Mouse (Mus musculus) liver, embryonic 13.5 days (tissue): ENCODE measurements around the gene Pdxk. TPM values are rescaled to one million over a fixed set of nuclear protein-coding genes. Genes with fewer than 3 reads are reported as not detected.

Experiments
- ATAC-seq: fragments of 200-750 bp; cut with Nextera tagmentation; 2 replicates; pipeline ENCODE4 v1.8.0; 2017; ENCODE audit warnings: low read depth, mild to moderate bottlenecking, moderate number of reproducible peaks, moderate library complexity
- DNase-seq: peaks from one replicate; pipeline ENCODE4 v3.0.0; 2022
- H3K27ac ChIP-seq: fragments of 300-500 bp; sonication (generic); 2 replicates; pipeline ENCODE4 v1.5.1; 2015; ENCODE audit warnings: moderate library complexity, mild to moderate bottlenecking, inconsistent platforms
- H3K27me3 ChIP-seq: fragments of 300-500 bp; sonication (generic); 2 replicates; pipeline ENCODE4 v1.6.1; 2015; ENCODE audit warnings: mild to moderate bottlenecking, inconsistent platforms
- H3K36me3 ChIP-seq: fragments of 300-500 bp; sonication (generic); 2 replicates; pipeline ENCODE4 v1.6.1; 2015; ENCODE audit warnings: mild to moderate bottlenecking, inconsistent platforms
- H3K4me1 ChIP-seq: fragments of 300-500 bp; sonication (generic); replicated peaks from 2 replicates; pipeline ENCODE4 v1.6.1; 2015; ENCODE audit warnings: inconsistent platforms
- H3K4me2 ChIP-seq: fragments of 300-500 bp; sonication (generic); 2 replicates; pipeline ENCODE4 v1.6.1; 2015; ENCODE audit warnings: inconsistent platforms, mild to moderate bottlenecking, moderate library complexity
- H3K4me3 ChIP-seq: fragments of 300-500 bp; sonication (generic); replicated peaks from 2 replicates; pipeline ENCODE4 v1.5.1; 2015; ENCODE audit warnings: mild to moderate bottlenecking, inconsistent platforms
- H3K9ac ChIP-seq: fragments of 300-500 bp; sonication (generic); 2 replicates; pipeline ENCODE4 v1.6.1; 2015; ENCODE audit warnings: mild to moderate bottlenecking, inconsistent platforms
- H3K9me3 ChIP-seq: fragments of 300-500 bp; sonication (generic); replicated peaks from 2 replicates; pipeline ENCODE4 v1.6.1; 2016; ENCODE audit warnings: inconsistent platforms
- WGBS: fragments of 180-500 bp; shearing (Covaris S2); methylation state at CpG from one replicate; pipeline ENCODE4 v1.1.7; 2015; ENCODE audit not compliant: insufficient replicate concordance; 5-methylcytosine and 5-hydroxymethylcytosine counted together
- polyA plus RNA-seq: library from polyadenylated mRNA; unstranded; fragments of >200 nt; fragmentation: Nextera tagmentation; extraction: Ambion mirVana; gene quantifications from 2 replicates; pipeline ENCODE4 v1.2.1, GENCODE M21; 2015

Pdxk gene
- polyA plus RNA-seq, 1 experiment from 2014 or later = 5.8 TPM

DNA sequence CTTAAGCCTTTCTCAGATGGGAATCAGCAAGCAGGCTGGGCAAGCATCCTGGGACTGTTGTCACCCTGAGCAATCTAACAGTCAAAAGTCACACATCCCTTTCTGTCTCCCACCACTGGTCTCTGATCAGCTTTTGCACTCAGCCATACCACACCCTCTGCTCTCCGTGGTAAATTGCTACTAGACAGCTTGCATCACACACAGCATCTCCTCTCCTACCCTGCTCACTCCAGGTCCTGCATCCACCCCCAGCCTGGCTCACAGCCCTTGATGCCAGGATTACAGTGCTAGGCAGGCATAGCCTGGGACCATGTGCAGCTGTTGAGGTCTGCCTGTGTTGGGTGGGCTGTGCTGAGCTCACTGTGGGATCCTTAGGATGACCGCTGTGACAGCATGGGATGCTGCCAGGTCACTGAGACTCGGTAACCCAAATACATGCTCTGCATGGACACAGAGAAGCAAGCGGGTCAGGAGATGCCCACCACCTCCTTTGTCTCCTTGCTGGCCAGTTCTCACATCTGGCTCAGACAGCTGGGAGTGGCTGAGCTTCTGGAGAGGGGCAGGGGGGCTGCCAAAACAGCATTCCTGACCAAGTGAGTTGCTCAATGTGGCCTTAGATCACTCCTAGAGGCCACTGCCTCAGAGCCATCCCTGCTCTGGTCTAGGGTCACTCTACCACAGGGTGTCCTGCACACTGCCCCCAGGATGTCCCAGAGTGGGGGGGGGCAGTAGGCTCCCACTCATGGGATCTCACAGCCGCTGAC, 6.2 kb downstream of the Pdxk start:
- Histone ChIP-seq H3K4me1 (peaks cover 45% of the 10 kb centered on the region), H3K27ac (no peak overlapping the region), H3K9ac (no peak overlapping the region), H3K4me2 (no peak overlapping the region), H3K4me3 (no peak overlapping the region), H3K9me3 (no peaks in the 10 kb centered on the region), H3K36me3 (no peaks in the 10 kb centered on the region), H3K27me3 (no peaks in the 10 kb centered on the region)
- DNase-seq (no peak), ATAC-seq (peak; percentile 4; the same call in 1 of the 2 replicates)
- WGBS = 64% methylated on average over 5 of the region's 5 CpGs

DNA sequence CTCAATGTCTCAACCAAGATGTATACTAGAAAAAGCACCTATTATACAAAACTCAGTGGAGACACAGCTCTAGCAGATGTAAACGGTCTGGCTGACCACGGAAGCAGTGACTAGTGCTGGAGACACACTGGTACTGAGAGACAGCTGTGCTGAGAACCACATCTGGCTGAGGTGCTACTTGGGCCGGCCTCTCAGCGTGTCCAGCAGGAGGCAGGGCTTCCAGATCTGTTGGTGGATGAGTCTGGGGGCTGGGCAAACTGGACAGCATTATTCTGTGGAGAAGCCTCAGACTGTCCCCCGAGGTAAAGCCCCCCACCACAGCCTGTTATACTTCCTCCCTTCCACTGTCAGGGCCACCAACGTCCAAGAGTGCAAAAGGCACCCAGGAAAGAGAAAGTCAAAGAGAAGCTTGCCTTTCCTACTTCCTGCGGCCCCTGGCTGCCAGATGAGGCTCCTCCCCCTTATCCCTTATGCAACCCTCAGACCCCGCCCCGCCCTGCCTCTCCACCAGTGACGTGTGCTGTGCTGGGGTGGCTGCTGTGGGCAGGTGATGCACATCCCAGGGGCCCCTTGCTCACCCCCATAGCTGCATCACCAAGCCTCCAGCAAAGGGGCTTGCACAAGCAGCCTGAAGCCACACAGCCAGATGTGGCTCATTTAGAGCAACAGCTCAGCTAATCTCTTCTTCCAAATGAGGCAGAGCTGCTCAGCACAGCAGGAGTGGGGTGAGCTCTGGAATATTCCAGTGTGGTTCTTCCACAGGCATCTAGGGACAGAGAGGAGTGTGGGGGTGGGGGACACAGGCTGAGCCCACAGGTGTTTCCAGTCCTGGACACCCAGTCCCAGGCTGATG, 7.1 kb downstream of the Pdxk start:
- peak; percentile 70 for ATAC-seq
- Histone ChIP-seq H3K9me3 (no peaks in the 10 kb centered on the region), H3K27ac (peak overlapping the region; percentile 27; the same call in 1 of the 2 replicates), H3K4me1 (peaks cover 37% of the 10 kb centered on the region), H3K4me3 (peak overlapping the region; percentile 25), H3K4me2 (peak overlapping the region; percentile 59), H3K27me3 (no peaks in the 10 kb centered on the region), H3K36me3 (no peaks in the 10 kb centered on the region), H3K9ac (no peak overlapping the region)
- DNase-seq = peak; percentile 53
- 20% methylated on average over 10 of the region's 10 CpGs for WGBS

DNA sequence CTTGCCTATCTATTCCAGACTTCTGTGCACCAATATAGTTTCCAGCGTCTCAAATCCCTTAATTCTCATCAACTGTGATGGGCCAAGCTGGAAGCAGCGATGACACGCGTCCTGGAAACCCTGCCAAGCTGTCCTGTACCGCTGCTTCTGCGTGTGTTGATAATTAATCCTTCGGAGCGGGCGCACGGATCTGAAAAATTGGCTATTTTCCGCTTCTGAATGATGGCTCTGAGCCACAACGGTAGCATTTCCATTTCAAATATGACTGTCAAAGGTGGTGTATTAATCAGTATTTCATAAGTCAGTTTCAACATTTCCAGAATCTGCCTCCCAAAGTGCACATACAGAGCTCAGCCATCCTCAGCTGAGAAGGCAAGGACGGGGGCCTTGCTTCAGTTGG, 8.1 kb downstream of the Pdxk start:
- Histone ChIP-seq H3K27ac (no peak overlapping the region), H3K4me1 (peaks cover 30% of the 10 kb centered on the region), H3K36me3 (no peaks in the 10 kb centered on the region), H3K4me3 (no peak overlapping the region), H3K9ac (no peak overlapping the region), H3K27me3 (no peaks in the 10 kb centered on the region), H3K9me3 (no peaks in the 10 kb centered on the region), H3K4me2 (no peak overlapping the region)
- ATAC-seq (no peak), DNase-seq (no peak)
- 84% methylated on average over 13 of the region's 13 CpGs for WGBS

DNA sequence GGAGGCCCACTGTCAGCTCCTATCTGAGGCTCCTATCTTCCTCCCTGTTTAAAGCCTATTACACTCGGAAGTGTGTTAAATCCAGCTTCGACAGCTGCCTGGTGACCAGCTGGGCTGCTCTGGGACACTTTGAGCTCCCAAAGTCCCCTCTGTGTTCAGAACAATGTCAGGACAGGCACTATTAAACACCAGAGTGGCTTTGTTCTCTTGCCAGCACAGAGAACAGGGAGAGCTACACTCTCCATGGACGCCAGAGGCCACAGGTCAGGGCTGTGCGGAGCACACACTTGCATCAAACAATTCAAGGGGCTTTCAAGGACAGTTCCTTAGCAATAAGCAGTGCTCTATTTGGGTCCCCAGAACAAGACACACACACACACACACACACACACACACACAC, 12.1 kb downstream of the Pdxk start:
- Histone ChIP-seq H3K36me3 (peaks cover 27% of the 10 kb centered on the region), H3K9ac (no peak overlapping the region), H3K27ac (no peak overlapping the region), H3K4me1 (peaks cover 7% of the 10 kb centered on the region), H3K4me2 (no peak overlapping the region), H3K27me3 (no peaks in the 10 kb centered on the region), H3K9me3 (no peaks in the 10 kb centered on the region), H3K4me3 (no peak overlapping the region)
- ATAC-seq (no peak), DNase-seq (no peak)
- 73% methylated on average over 4 of the region's 4 CpGs for WGBS

DNA sequence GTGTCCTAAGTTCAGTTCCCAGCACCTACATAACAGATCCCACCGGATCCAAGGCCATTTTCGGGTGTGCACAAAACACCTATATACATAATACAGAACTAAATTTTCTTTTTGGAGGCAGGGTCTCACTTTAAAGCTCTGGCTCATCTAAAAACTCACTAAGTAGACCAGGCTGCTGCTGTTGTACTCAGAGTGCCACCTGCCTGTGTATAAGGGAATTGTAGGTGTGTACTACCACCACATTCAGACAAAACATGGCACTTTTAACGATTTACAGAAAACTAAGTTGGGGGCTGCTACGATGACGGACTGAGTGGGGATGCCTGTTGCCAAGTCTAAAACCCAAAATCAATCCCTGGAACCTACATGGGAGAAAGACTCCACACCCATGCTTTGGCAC, 14.0 kb downstream of the Pdxk start:
- Histone ChIP-seq H3K9me3 (no peaks in the 10 kb centered on the region), H3K4me1 (no peaks in the 10 kb centered on the region), H3K27me3 (no peaks in the 10 kb centered on the region), H3K4me2 (no peak overlapping the region), H3K36me3 (peaks cover 42% of the 10 kb centered on the region), H3K27ac (no peak overlapping the region), H3K4me3 (no peak overlapping the region), H3K9ac (no peak overlapping the region)
- 78% methylated on average over 5 of the region's 5 CpGs for WGBS
- DNase-seq (no peak), ATAC-seq (no peak)

DNA sequence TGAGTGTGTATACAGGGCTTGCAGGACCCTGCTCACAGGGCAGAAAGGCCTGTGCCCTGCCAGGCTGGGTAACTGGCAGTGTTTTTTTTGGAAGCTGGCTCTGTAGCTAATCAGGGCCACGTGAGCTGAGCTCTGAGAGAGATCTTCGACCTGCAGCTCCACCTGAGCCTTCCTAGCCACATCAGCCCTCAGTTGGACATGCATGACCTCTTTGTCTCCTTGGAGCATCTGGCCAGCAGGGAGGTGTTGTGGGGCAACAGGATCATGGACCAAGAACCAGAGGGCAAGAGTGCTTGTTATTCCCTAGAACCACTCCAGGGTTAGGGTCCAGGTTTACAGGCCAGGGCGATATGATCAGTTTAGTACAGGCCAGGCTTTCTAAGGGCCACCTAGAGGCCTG, 17.4 kb downstream of the Pdxk start:
- no peaks in the 10 kb centered on the region for H3K4me1 ChIP-seq
- ATAC-seq (no peak), DNase-seq (no peak)
- peaks cover 58% of the 10 kb centered on the region for H3K36me3 ChIP-seq
- no peak overlapping the region for H3K4me2 ChIP-seq
- H3K27me3 ChIP-seq = no peaks in the 10 kb centered on the region
- no peak overlapping the region for H3K4me3 ChIP-seq
- WGBS = 59% methylated on average over 3 of the region's 3 CpGs
- H3K9me3 ChIP-seq = no peaks in the 10 kb centered on the region
- H3K9ac ChIP-seq = no peak overlapping the region
- H3K27ac ChIP-seq = no peak overlapping the region

DNA sequence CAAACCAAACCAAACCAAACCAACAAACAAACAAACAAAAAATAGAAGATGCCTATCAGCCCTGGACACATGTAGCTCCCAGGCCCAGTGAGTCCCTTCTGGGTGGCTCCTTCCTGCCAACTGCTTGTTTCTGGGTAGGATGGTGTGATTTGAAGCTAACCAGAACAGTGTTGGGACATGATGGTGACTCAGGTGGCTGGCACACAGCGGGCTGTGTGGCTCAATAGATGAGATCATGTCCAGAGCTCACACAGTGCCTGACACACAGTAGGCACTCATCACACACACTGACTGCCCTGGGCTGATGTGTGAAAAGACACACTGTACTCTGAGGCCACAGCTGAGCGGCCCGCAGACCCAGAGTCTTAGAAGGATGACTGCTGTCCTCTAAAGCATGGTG, 18.6 kb downstream of the Pdxk start:
- DNase-seq (no peak), ATAC-seq (no peak)
- H3K27ac ChIP-seq = no peak overlapping the region
- H3K27me3 ChIP-seq = no peaks in the 10 kb centered on the region
- peaks cover 62% of the 10 kb centered on the region for H3K36me3 ChIP-seq
- no peaks in the 10 kb centered on the region for H3K4me1 ChIP-seq
- no peak overlapping the region for H3K9ac ChIP-seq
- WGBS = 81% methylated on average over 3 of the region's 3 CpGs
- H3K9me3 ChIP-seq = no peaks in the 10 kb centered on the region
- no peak overlapping the region for H3K4me2 ChIP-seq
- no peak overlapping the region for H3K4me3 ChIP-seq

DNA sequence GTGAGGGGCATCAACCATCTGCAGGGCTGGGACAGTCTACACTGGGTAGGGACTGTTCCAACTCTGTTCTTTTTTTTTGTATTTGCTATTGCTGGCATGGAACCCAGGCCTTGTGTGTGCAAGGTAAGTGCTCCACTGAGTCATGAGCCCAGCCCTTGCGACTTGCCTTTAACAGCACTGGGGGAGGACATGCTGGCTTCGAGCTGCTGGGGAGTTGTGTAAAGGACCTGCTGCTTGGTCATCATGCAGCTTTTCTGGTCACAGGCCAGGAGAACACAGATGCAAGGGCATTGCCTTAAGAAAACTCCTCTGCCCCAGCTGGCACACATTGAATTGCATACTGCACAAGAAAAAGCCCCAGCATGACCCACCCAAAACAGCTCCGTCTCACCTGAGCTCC, 22.5 kb downstream of the Pdxk start:
- no peak overlapping the region for H3K4me2 ChIP-seq
- WGBS = 74% methylated on average over 3 of the region's 3 CpGs
- ATAC-seq (no peak), DNase-seq (no peak)
- no peak overlapping the region for H3K9ac ChIP-seq
- H3K9me3 ChIP-seq = no peaks in the 10 kb centered on the region
- H3K36me3 ChIP-seq = peaks cover 32% of the 10 kb centered on the region
- no peaks in the 10 kb centered on the region for H3K4me1 ChIP-seq
- H3K27ac ChIP-seq = no peak overlapping the region
- no peak overlapping the region for H3K4me3 ChIP-seq
- no peaks in the 10 kb centered on the region for H3K27me3 ChIP-seq

DNA sequence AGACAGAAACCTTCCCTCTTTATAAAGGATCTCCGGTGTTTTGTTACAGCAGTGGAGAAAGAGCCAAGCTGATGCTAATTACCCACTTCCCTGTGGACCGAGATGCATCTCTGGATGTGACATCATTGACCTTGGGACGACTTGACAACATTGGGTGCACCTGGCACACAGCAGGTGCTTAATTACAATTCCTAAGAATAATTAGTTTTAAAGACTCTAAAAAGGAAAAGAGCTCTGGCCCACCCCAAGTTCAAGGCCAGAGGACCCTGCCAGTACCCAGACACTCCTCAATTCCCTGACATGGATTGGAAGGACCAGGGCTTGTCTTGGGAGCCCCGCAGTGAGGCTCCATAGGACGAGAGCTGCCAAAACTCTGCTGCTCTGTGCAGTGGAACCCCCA, 23.2 kb downstream of the Pdxk start:
- Histone ChIP-seq H3K27me3 (no peaks in the 10 kb centered on the region), H3K27ac (no peak overlapping the region), H3K4me3 (no peak overlapping the region), H3K36me3 (peaks cover 25% of the 10 kb centered on the region), H3K9ac (no peak overlapping the region), H3K4me2 (no peak overlapping the region), H3K9me3 (no peaks in the 10 kb centered on the region), H3K4me1 (no peaks in the 10 kb centered on the region)
- no peak for ATAC-seq
- DNase-seq = no peak
- WGBS = 74% methylated on average over 5 of the region's 5 CpGs

DNA sequence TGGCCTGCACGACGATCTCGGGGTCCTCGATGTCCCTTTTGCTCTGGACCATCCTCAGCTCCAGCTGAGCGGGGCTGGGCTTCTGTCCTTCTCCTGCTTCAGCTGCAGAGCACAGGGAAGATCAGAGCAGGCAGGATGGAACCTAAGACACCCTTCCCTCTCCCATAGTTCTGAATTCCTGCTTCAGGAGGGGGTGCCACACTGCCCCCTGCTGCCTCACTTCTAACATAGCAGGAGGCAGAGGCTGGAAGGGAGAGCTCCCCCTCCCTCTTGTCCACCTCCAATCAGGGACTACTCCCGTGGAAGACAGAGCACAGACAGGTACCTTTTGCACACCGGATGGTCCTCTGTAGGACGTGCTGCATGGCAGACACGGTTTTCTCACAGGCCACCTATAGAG, 24.0 kb downstream of the Pdxk start:
- Histone ChIP-seq H3K4me3 (no peak overlapping the region), H3K4me1 (no peaks in the 10 kb centered on the region), H3K36me3 (peaks cover 20% of the 10 kb centered on the region), H3K4me2 (no peak overlapping the region), H3K9me3 (no peaks in the 10 kb centered on the region), H3K27ac (no peak overlapping the region), H3K27me3 (no peaks in the 10 kb centered on the region), H3K9ac (no peak overlapping the region)
- WGBS = 71% methylated on average over 9 of the region's 9 CpGs
- ATAC-seq = peak; percentile 22; the same call in 1 of the 2 replicates
- no peak for DNase-seq

DNA sequence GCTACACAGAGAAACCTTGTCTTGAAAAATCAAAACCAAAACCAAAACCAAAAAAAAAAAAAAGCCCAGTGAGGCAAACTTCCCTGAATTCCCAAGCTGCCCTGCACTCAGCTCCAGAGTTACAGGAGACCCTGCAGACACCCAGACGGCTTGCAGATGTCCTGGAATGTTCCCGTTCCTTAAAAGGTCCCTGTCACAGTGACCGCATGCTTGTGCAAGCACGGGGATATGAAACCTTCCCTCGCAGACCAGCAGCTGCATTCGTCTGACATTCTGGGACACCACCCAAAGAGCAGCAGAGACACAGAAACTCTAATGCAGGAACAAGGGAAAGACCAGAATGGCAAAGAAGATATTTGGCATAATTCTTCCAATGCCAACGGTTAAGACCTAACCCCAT, 24.8 kb downstream of the Pdxk start:
- Histone ChIP-seq H3K4me1 (no peaks in the 10 kb centered on the region), H3K9ac (no peak overlapping the region), H3K27me3 (no peaks in the 10 kb centered on the region), H3K36me3 (peaks cover 18% of the 10 kb centered on the region), H3K27ac (no peak overlapping the region), H3K4me3 (no peak overlapping the region), H3K9me3 (no peaks in the 10 kb centered on the region), H3K4me2 (no peak overlapping the region)
- WGBS = 81% methylated on average over 7 of the region's 7 CpGs
- DNase-seq = no peak
- no peak for ATAC-seq
